Mouse (Mus musculus) spleen, postnatal 10 days (tissue): ENCODE results near the gene Car3.
"Not testable (repeated sequence)": the region's sequence is repeated elsewhere in the genome, so short reads cannot be mapped to it uniquely, and the experiment has no call there.

Experiments used
- DNase-seq, 2 experiments: peaks; one replicate each; pipeline ENCODE4 v3.0.0; 2021 to 2022; ENCODE audit warnings: low spot score in 2 of 2

Car3 gene

DNA sequence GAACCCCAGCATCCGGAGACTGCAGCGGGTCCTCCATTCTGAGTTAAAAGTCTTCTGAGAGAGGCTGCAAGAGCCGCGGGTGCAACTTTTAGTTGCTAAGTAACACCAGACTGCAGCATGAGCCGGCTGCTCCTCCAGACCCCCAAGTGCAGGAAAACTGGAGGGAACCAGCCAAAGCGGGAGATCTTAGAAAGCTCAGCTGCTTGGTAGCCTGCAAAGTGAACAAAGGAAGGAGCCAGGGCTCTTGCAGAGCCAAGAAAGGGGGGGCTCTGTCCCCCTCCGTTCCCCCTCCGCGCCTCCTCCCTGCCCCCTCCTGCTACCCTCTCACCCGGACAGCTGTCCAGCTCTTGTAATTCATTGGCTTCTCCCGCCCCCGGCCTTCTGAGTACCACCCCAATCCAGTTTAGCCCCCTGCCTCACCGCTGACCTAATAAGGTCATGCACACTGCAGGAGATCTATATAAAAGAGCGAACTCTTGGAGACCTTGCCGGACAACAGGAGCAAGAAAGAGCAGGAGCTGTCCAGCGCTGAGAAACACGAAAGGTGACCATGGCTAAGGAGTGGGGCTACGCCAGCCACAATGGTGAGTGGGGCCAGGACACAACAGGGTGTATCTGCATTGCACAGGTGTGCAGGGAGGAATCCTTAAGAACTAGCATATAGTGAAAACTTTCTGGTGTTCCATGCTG lies at the start of gene Car3:
Car3 (plus strand) TSS at position 491 of the 690 bp plus-strand sequence.
- DNase-seq: no peak

DNA sequence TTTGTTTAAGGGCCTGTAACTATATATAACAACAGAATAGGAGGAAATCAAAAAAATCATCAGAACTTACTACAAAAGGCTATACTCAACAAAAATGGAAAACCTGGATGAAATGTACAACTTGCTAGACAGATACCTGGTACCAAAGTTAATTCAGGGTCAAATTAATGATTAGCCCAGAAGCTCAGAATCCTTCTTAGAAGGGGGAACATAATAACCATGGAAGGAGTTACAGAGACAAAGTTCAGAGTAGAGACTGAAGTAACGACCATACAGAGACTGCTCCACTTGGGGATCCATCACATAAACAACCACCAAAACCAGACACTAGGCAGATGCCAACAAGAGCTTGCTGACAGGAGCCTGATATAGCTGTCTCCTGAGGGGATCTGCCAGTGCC lies 47.9 kb upstream of the Car3 start:
- DNase-seq: not testable (repeated sequence)

DNA sequence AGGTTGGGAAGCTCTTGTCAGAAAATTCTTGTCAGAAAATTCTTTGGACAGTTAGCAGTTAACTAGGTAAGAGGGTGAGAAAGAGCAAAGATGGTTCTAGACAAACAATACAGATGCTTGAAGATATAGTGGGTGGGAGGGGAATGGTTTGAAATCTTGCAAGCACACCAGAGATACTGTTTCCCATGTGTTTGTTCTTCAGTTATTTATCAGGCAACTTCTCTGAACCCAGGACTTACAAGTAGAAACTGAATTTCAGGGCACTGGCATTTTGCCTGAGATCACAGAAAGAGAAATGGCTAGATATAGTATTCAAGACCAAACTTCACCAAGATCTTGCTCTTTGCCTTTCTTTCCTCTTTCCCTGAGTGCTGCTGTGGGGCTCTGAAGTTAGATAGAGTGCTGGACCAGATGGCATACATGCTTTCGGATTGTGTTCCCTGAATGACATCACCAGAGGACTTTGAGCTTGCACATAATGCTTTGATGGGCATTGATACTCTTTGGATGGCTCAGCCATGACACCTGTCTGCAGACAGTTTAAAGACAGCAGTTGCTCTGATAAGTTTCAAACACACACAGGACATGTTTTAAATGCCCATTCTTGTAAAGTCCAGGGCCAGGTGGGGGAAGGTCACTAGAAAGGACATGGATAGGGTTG lies 43.3 kb upstream of the Car3 start:
- DNase-seq: no peak

DNA sequence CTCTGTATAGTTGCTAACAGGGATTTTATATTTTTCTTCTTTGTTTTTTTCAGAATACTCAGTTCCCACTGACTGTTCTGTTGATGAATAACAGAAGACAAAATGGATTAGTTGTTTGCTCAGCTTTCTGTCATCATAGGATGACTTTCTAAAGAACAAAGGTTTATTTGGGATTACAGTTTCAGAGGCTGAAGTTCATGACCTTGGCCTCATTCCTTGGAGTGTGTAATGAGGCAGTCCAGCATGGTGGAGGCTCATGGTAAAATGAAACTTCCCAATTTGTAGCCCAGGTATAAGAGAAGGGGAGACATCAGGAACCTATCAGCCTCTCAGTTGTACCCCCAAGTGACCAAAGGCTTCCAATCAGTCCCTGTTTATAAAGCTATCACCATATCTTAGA lies 34.4 kb upstream of the Car3 start:
- DNase-seq: no peak

DNA sequence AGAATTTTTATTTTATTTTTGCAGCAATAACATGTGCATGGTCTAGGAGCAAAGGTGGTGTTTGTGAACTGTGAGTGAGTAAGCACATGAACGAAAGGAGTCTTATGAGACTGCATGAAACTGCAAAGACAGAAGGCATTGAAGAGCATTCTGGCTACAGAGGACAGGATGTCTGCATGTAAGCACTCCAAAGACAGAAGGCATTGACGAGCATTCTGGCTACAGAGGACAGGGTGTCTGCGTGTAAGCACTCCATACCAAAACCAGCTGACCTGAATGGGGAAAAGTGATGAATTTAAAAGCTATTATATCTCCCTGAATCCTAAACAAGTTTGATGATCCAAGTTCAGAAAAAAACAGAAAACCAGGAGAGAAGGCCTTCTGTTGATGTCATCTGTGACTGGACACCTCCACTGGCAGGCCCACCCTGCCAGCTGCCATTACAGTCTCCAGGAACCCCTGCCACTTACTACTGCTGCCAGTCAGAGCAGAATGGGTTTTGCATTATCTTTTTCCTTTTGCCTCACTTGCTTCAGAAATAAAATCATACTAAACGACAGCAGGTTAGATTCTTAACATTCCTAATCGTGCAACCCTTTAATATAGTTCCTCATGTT lies 32.0 kb upstream of the Car3 start:
- no peak for DNase-seq

DNA sequence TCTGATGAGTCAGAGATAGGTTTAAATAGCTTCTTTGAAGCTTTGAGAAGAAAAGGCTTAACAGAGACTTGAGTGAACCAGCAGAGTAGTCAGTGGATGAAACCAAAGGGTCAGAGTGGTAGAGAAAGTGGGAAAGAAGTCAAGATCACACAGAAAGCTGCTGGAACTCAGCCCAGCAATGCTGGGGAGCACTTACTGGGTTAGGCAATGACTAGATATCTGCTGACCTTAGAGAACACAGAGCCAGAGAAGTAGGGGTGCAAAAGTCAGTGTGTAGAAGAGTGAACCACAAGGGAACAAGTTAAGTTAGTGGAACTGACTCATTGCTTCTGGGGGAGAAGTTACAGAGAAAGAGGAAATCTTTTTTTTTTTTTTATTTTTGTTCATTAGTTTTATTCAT lies 30.5 kb upstream of the Car3 start:
- DNase-seq: no peak

DNA sequence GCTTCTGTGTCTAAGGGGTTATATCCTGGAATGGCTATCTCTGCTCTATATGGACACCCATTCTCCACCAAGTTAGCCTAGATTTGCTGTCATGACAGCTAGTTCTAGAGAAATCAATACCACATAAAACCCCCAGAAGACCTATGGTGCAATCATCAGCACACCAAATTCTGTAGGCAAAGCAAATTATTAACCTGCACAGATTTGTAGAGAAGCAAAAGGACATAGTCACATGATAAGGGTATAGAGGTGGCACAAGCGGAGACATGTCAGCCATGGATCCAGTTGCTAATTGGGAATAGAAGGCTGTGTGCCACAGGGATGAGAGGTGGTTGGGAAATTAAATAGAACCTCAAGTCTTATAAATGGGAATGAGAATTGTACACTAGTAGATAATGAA lies 24.4 kb upstream of the Car3 start:
- DNase-seq: no peak

DNA sequence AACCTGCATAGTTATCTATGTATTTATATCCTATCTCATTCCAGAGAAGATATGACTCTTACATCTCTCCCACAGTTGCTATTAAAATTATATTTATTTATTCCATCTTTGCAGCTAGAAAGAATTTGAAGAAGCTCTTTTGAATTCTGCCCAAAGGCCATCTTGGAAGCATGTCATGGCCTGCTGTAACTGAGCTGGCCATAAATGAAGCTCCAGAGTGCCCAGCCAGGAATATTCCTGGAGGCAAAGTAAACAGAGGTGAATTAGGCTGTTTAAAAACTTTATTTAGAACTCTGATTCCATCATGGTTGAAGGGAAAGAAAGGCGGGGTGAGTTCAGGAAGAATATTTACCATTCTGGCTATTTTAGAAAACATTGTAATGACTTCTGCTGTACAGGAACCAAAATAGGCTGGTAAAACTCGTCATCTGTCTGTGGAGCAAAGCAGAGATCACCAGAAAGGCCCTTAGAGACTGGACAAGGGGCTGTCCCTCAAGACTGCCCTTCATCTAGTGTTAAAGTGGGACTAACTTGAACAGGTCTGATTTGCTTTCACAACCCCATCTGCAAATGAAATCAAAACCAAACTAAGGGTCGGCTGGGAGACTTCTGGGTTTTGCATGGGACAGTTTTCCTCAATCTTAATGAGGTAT lies 23.7 kb upstream of the Car3 start:
- DNase-seq: no peak

DNA sequence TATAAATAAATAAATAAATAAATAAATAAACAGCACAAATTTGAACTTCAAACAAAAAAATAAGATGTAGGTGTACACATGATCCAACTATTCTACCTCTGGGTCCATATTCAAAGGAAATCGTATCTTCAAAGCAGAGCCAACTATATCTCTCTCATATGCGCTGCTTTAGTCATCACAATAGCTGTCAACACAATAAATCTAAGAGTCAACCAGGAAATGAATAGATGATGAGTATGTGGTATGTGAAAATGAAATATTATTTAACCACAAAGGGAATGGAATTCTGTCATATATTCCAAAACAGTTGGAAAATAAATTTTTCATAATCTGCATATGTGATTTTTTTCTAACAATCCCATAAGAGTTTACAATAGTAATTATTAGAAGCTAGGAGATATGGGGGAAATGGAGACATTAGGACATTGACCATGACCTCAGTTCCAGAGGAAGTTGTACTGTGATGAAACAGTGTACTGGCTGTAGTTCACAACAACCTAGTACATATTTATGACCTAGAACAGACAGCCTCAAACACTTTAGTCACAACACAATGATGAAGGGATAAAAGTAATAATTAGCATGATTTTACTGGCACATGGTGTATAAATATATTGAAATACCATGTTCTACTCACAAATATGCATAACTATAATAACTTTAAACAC lies 14.6 kb upstream of the Car3 start:
- DNase-seq: no peak

DNA sequence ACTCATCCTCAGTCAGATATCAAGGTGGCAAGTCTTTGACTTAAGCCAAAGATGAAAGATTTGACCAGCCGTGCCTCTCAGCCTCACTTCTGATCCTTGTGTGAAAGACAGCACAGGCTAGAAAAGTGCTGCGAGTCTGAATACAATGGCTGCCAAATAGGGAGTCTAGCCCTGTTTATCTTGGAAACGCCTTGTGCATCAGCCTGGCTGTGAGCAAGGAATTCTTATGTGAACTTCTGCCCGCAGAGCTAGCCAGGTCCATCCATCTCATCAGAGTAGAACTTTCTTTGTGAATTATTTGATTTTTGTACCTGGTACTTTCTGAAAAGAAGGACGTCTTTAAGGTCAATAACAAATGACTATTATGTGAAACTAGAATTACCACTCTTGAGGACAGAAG lies 9.3 kb upstream of the Car3 start:
- DNase-seq: no peak

DNA sequence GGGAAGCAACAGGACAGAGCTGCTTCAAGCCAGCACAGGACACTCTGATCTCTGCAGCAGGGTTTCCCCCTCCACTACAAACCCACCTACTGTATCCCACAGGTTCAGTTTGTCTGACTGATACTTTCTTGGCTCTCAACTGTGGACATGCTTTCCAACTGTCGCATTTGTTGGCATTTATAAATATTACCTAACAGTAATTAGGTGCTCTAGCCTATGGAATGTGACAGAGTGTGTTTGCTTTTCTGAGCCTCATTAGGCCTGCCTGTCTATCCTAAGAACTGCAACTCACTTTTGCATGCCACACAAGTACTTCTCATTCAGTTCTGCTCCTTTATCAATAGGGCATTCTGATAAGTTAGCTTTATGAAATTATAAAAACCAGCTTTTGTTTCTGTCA lies 8.9 kb upstream of the Car3 start:
- DNase-seq: no peak

DNA sequence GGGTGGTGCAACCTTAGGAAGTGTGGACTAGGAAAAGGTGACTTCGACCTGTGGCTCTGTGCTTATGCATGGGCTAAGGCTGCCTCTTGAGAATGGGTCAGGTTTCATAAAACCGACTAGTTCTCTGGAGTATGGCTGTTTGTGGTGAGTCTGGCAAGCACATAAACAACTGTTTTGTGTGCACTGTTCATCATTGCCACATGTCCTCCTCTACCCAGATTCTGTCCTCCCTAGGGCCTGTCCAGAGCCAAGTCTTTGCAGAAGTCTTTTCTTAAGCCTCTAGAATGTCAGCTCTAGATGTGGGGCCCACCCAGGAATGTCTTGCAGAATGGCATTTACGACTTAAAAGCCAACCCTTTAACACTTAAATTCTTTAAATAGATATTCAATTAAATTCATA lies 5.4 kb upstream of the Car3 start:
- DNase-seq: no peak

DNA sequence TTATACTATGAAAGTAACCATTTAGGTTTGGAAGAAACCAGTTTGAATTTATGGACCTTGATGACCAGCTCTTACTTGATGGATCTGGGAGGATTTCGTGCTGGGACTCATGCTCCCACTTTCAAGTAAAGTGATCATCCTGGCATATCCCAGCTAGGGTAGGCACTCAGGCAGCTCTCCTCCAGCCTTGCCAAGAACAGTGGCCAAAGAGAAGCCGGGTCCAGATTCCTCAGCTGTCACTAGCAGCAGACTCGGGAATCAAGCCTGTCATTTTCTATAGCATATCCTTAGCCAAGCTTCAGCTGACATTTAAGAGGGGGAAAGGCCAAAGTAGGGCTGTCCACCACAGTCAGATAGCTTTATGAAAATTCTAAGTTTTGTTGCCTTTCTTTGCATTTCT lies 3.0 kb upstream of the Car3 start:
- no peak for DNase-seq

DNA sequence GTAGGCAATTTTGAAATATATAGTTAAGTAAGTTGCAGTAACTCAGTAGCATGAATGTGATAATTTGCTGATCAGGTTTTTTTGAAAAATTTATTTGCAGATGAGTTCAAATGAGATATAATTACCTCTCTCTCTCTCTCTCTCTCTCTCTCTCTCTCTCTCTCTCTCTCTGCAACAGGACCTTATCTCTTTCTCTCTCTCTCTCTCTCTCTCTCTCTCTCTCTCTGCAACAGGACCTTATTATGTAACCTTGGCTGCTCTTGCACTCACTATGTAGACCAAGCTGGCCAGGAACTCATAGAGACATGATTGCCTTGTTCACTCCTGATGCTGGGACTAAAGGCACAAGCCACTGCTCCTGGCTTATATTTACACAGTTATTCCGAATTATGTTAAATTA lies 2.1 kb upstream of the Car3 start:
- no peak for DNase-seq

DNA sequence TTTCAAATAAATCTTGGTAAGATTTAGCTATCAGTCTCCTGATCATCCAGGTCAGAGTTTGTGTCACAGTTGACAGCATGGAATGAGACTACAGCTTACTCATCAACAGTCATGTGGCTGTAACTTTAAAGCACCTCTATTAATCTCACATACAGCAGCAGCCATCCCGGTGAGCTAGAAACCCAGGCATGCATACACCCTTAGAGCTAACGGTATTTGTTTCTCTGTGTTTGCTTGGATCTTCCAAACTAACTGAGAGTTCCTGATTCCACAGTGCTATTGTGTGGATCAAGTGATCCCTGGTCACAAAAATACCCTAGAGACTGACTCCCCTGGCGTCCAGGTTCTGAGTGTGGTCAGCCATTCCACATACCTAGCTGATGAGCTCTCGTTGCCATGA lies 1.5 kb upstream of the Car3 start:
- no peak for DNase-seq

DNA sequence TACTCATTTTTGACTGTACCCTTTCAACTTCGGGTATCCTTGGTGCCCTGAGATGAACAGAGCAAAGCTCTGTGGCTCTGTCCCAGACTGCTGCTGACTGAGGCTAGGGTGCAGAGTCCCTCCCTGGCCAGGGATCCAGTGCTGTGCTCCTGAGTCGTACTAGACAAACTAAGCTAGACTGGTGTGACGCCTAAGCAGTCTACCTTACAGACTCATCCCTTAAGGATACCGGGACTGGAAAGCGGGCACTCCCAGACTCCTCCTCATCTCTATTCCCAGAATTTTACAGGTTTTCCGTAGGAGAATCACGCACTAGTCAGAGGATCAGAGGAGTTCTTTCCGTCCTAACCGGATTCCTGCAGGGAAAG lies 674 bp upstream of the Car3 start:
- no peak for DNase-seq

DNA sequence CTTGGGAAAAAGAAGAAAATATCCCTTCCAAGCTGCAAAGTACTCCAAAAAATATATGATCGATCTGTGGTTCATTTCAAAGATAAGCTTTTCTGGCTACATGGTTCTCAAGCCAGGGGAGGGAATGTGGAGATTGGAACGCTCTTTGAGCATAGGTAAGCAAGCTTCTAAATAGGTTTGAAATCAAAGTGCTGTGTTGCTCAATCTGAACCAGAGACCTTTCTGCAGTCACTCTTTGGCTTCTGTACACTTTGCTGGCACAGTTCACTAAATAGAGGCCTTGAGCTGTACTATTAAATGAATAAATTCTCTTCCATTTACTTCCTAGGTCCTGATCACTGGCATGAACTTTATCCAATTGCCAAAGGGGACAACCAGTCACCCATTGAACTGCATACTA lies 610 bp downstream of the Car3 start:
- no peak for DNase-seq

DNA sequence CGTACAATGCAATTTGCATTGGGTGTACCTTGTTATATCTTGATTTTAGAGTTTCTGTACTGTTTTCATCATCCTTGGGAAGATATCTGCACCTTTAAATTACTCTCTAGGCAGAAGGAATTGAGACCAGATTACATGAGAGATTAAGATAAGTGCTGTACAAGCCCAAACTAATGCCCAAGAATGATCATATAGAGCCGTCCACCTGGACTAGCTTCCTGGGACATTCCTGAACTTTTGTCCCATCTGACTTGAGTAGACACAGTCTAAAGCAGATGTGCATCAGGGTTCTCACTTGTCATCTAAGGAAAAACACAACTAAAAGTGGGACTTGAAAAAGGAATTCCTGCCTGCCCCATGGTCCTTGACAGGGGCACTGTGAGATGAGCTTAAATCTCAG lies 2.6 kb downstream of the Car3 start:
- DNase-seq: no peak

DNA sequence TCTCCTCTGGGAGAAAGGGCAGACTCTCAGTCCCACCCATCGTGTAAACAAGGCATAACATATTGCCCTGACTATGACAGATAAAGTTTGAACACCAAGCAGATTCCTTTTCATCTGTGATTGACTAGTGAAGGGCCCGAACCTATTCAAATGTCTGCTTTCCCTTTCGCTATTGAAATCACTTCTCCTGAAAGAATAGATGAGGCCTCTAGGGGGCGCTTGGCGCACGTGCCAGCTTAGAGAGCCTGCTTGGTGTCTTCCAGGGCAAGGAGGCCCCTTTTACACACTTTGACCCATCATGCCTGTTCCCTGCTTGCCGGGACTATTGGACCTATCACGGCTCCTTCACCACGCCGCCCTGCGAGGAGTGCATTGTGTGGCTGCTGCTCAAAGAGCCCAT lies 6.5 kb downstream of the Car3 start:
- DNase-seq: peak; percentile 77 to 88

DNA sequence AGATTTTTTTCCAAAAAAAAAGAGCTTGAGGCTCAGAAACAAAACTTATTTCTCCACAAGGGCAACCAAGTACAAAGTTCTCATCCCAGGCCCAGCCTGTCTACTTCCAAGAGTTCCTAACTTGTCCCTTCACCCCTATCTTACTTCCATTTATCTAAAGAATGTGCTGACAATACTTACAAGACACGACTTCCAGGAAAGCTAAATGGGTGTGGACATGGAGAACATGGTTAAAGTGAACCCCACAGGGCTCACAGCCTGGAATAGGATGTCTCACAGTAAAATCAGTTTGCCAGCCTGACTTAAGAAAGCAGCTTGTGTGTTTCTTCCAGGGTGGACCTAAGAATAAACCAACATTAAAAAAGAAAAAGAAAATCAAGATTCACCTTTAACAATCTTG lies 7.2 kb downstream of the Car3 start:
- DNase-seq: no peak

DNA sequence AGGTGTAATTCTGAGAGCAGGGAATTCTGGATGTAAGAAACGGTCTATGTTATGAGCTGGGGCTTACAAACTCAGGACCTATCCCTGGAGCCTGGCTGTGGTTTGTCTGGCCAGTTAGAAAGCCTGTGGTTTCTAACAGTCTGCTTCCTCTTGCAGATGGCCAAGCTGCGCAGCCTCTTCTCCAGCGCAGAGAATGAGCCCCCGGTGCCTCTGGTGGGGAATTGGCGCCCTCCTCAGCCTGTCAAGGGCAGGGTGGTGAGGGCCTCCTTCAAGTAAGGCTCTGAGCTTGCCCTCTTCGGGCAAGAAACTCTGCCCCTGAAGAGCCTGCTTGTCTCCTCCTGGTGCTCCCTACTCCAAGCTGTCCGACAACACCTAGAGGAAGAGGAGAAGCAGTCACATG lies 8.1 kb downstream of the Car3 start:
- DNase-seq: peak in 1 of 2 experiments; percentile 64

DNA sequence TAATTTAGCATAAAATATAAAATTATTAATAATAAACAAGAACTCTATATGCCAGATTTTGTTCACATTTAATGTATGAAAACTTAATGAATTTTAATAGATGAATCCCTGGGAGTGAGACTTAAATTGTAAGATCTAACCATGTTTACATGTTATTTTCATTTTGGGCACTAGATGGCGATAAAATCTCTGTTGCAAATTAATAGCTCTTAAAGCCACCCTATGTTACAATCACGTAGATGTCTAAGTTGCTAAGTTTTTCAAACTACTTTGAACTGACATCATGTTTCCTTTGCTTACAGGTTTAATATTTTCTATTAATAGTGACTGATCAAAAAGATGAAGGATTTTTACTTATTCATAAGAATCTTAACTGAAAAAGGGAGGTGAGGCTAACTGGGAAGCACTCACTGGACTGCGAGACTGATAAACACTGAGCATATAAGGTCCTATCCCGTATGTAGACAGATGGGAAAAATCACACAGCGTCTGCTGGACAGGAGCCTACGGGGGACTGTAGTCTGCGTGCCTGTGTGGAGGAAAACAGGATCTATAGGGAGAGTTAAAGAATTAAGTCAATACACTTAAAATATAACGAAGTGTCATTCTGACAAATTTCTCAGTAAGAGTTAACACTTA lies 11.2 kb downstream of the Car3 start:
- no peak for DNase-seq
